ENCODE assay signal across 20 mouse cellular contexts in genomic region chr11:22811413-22811812, GRCm38 (mm10). TPM values are rescaled to one million over a fixed set of nuclear protein-coding genes. Genes with fewer than 3 reads are reported as not detected.
DNase-seq lines count a peak whose midpoint lies in the region; ATAC-seq and TF ChIP-seq lines count a peak whose summit lies in the region.
"Had no signal": no experiment of that assay in that cellular context is flagged by ENCODE, and none has a peak within 500 bp of the region (broad histone marks: within the 10 kb centered on the region; RNA-seq: fewer than 3 reads in every experiment).

No protein-coding gene starts in this region.

- intact Hi-C loops in gastrocnemius, adult 2 months (cut with DNase I): no loop called here

- H3K9me3 ChIP-seq in lung, postnatal 0 days (ENCODE audit: low read length): no peaks in the 10 kb centered on the region
- no peaks in the 10 kb centered on the region for H3K9me3 ChIP-seq in stomach, embryonic 16.5 days (replicated peaks; ENCODE audit: control insufficient read depth, low read length)
- H3K9me3 ChIP-seq in liver, embryonic 11.5 days (ENCODE audit: control insufficient read depth, low read length): no peaks in the 10 kb centered on the region
- H3K9me3 ChIP-seq: embryonic facial prominence, embryonic 10.5 days; heart, embryonic 13.5 days; hindbrain, embryonic 15.5 days had no signal

- no peak overlapping the region for H3K4me2 ChIP-seq in lung, postnatal 0 days (replicated peaks; ENCODE audit: low read depth, low read length)
- no peak overlapping the region for H3K4me2 ChIP-seq in stomach, embryonic 16.5 days (ENCODE audit: low read depth, low read length)
- H3K4me2 ChIP-seq in liver, embryonic 11.5 days: no peak overlapping the region
- H3K4me2 ChIP-seq: heart, embryonic 13.5 days; hindbrain, embryonic 15.5 days had no signal

- H3K9ac ChIP-seq in lung, postnatal 0 days (replicated peaks; ENCODE audit: low read depth): no peak overlapping the region
- no peak overlapping the region for H3K9ac ChIP-seq in stomach, embryonic 16.5 days (ENCODE audit: low read length)
- no peak overlapping the region for H3K9ac ChIP-seq in liver, embryonic 11.5 days (ENCODE audit: low read depth, low read length)
- H3K9ac ChIP-seq: heart, embryonic 13.5 days; hindbrain, embryonic 15.5 days had no signal

- peak; percentile 25 for DNase-seq in lung, postnatal 0 days (ENCODE audit: low spot score)
- DNase-seq in lung, adult 18-20 months: no peak
- peak; percentile 18 for DNase-seq in CD4-positive helper T cell, adult 2 months (ENCODE audit: low read depth, low spot score)
- peak; percentile 41 for DNase-seq in NIH3T3 (ENCODE audit: low read depth)
- no peak for DNase-seq in cerebellum, postnatal 25 days
- DNase-seq in gastrocnemius, adult 2 months: no peak
- no peak for DNase-seq in liver, embryonic 11.5 days (ENCODE audit: low spot score)
- DNase-seq: adrenal gland, postnatal 14 days; B cell, adult 2 months; cerebellum, adult 11-12 months; cerebellum, adult 9-11 months; gastrocnemius, postnatal 14 days; heart, postnatal 36 days; kidney, adult 11 months had no signal

- H3K4me1 ChIP-seq in lung, postnatal 0 days (ENCODE audit: insufficient read depth, low read depth, low read length): no peaks in the 10 kb centered on the region
- H3K4me1 ChIP-seq in stomach, embryonic 16.5 days (ENCODE audit: control insufficient read depth, insufficient read depth, low read length): no peaks in the 10 kb centered on the region; the same call in 1 of the 2 replicates
- H3K4me1 ChIP-seq in liver, embryonic 11.5 days (replicated peaks; ENCODE audit: control insufficient read depth, insufficient read depth, low read length): peaks cover 42% of the 10 kb centered on the region
- H3K4me1 ChIP-seq: hindbrain, embryonic 15.5 days had no signal

- no peaks in the 10 kb centered on the region for H3K36me3 ChIP-seq in lung, postnatal 0 days (ENCODE audit: insufficient read depth, low read length)
- no peaks in the 10 kb centered on the region for H3K36me3 ChIP-seq in stomach, embryonic 16.5 days (ENCODE audit: control insufficient read depth, insufficient read depth, low read length)
- H3K36me3 ChIP-seq in liver, embryonic 11.5 days (ENCODE audit: control insufficient read depth, insufficient read depth, low read length): no peaks in the 10 kb centered on the region
- H3K36me3 ChIP-seq: embryonic facial prominence, embryonic 10.5 days; heart, embryonic 13.5 days; hindbrain, embryonic 15.5 days had no signal

- no peak overlapping the region for H3K27ac ChIP-seq in lung, postnatal 0 days (ENCODE audit: low read length)
- no peak overlapping the region for H3K27ac ChIP-seq in stomach, embryonic 16.5 days (ENCODE audit: low read length)
- no peak overlapping the region for H3K27ac ChIP-seq in gastrocnemius, adult 2 months
- H3K27ac ChIP-seq in liver, embryonic 11.5 days (ENCODE audit: low read depth, low read length): no peak overlapping the region
- H3K27ac ChIP-seq: embryonic facial prominence, embryonic 10.5 days; heart, embryonic 13.5 days; hindbrain, embryonic 15.5 days had no signal

- H3K27me3 ChIP-seq in lung, postnatal 0 days (replicated peaks; ENCODE audit: insufficient read depth, low read length): no peaks in the 10 kb centered on the region
- no peaks in the 10 kb centered on the region for H3K27me3 ChIP-seq in stomach, embryonic 16.5 days (ENCODE audit: control insufficient read depth, insufficient read depth, low read length)
- no peaks in the 10 kb centered on the region for H3K27me3 ChIP-seq in liver, embryonic 11.5 days (replicated peaks; ENCODE audit: control insufficient read depth, insufficient read depth, low read length)
- H3K27me3 ChIP-seq: heart, embryonic 13.5 days; hindbrain, embryonic 15.5 days had no signal

- WGBS in lung, postnatal 0 days: 80% methylated on average over 3 of the region's 3 CpGs
- WGBS in stomach, embryonic 16.5 days: 78% methylated on average over 3 of the region's 3 CpGs
- WGBS in liver, embryonic 11.5 days: 91% methylated on average over 3 of the region's 3 CpGs

- H3K4me3 ChIP-seq in lung, postnatal 0 days (ENCODE audit: low read depth, low read length): no peak overlapping the region
- no peak overlapping the region for H3K4me3 ChIP-seq in stomach, embryonic 16.5 days (replicated peaks; ENCODE audit: low read length)
- H3K4me3 ChIP-seq in gastrocnemius, adult 2 months: no peak overlapping the region
- no peak overlapping the region for H3K4me3 ChIP-seq in liver, embryonic 11.5 days (ENCODE audit: low read depth, low read length)
- H3K4me3 ChIP-seq: embryonic facial prominence, embryonic 10.5 days; heart, embryonic 13.5 days; hindbrain, embryonic 15.5 days had no signal

- ATAC-seq in lung, postnatal 0 days: no peak; the same call in 1 of the 2 replicates
- peak; percentile 25; the same call in 1 of the 2 replicates for ATAC-seq in stomach, embryonic 16.5 days (ENCODE audit: insufficient read depth, low FRiP score)
- no peak for ATAC-seq in liver, embryonic 11.5 days (replicated peaks; ENCODE audit: low FRiP score)
- ATAC-seq: activated CD4-positive, CD25-positive, alpha-beta regulatory T cell, adult 4 months; forebrain, embryonic 14.5 days had no signal

- TF ChIP-seq EP300 in lung, postnatal 0 days (IDR thresholded peaks at IDR 0.05): no peak

- no peak for TF ChIP-seq CTCF in lung, postnatal 0 days (IDR thresholded peaks at IDR 0.05)
- TF ChIP-seq CTCF in gastrocnemius, adult 2 months (IDR thresholded peaks at IDR 0.05): no peak

RNA-seq across cellular contexts. Expression of gene B3gnt2, which starts 49.3 kb away (rescaled TPM):
- polyA plus RNA-seq in lung, postnatal 0 days (2015; fragmentation: Nextera tagmentation; extraction: Ambion mirVana): 20.4 and 22.3 TPM in 2 replicates
- 12.7 and 12.9 TPM in 2 replicates for polyA plus RNA-seq in stomach, embryonic 16.5 days (2015; fragmentation: Nextera tagmentation; extraction: Ambion mirVana)
- total RNA-seq in gastrocnemius, adult 2 months (2021): 1 to 10 TPM; 1.6 to 2.1 TPM
- polyA plus RNA-seq in liver, embryonic 11.5 days (2014; fragmentation: Nextera tagmentation; extraction: Ambion mirVana): 3.9 and 6.6 TPM in 2 replicates

Comparison
In these comparisons a context has a peak if more than half of its experiments do, and no peak if none do; other contexts are left out.
1. DNase-seq: peak in lung, postnatal 0 days (single experiment), CD4-positive helper T cell, adult 2 months (single experiment) and NIH3T3 (single experiment); none in lung, adult 18-20 months (0 of 2), cerebellum, postnatal 25 days (0 of 2), gastrocnemius, adult 2 months (single experiment) and liver, embryonic 11.5 days (single experiment).